Mouse (Mus musculus): Measurements from ENCODE around the gene Boc. TPM values are rescaled to one million over a fixed set of nuclear protein-coding genes. Genes with fewer than 3 reads are reported as not detected.

Boc gene
- total RNA-seq, 2 experiments from 2014 or later = 14.0 to 15.9 TPM

- DNase-seq = no peak
Measured at GRCm38 (mm10) chr16:44553861-44554260, 4.8 kb downstream of the Boc start.

GRCm38 (mm10) chr16:44552726-44553125, 6.0 kb downstream of the Boc start:
- DNase-seq = no peak

- DNase-seq = no peak
Measured at GRCm38 (mm10) chr16:44552036-44552435, 6.7 kb downstream of the Boc start.

GRCm38 (mm10) chr16:44551491-44551890, 7.2 kb downstream of the Boc start:
- DNase-seq = no peak

- DNase-seq = no peak
Measured at GRCm38 (mm10) chr16:44550843-44551242, 7.9 kb downstream of the Boc start.

GRCm38 (mm10) chr16:44549867-44550679, 8.6 kb downstream of the Boc start:
- no peak for DNase-seq

- DNase-seq = no peak
Measured at GRCm38 (mm10) chr16:44549381-44549780, 9.3 kb downstream of the Boc start.

- DNase-seq = no peak
Measured at GRCm38 (mm10) chr16:44547976-44548375, 10.7 kb downstream of the Boc start.

GRCm38 (mm10) chr16:44546831-44547230, 11.9 kb downstream of the Boc start:
- no peak for DNase-seq

- no peak for DNase-seq
Measured at GRCm38 (mm10) chr16:44545939-44546338, 12.8 kb downstream of the Boc start.

- no peak for DNase-seq
Measured at GRCm38 (mm10) chr16:44545153-44545552, 13.5 kb downstream of the Boc start.

- no peak for DNase-seq
Measured at GRCm38 (mm10) chr16:44543098-44543497, 15.6 kb downstream of the Boc start.

GRCm38 (mm10) chr16:44542029-44542690, 16.5 kb downstream of the Boc start:
- no peak for DNase-seq

- no peak for DNase-seq
Measured at GRCm38 (mm10) chr16:44539611-44540010, 19.1 kb downstream of the Boc start.

GRCm38 (mm10) chr16:44538401-44539395, 20.0 kb downstream of the Boc start:
- DNase-seq = no peak

GRCm38 (mm10) chr16:44534122-44534521, 24.6 kb downstream of the Boc start:
- DNase-seq = no peak

- no peak for DNase-seq
Measured at GRCm38 (mm10) chr16:44533522-44533921, 25.2 kb downstream of the Boc start.

GRCm38 (mm10) chr16:44532851-44533250, 25.8 kb downstream of the Boc start:
- DNase-seq = no peak

- DNase-seq = no peak
Measured at GRCm38 (mm10) chr16:44531239-44531797, 27.4 kb downstream of the Boc start.

- DNase-seq = no peak
Measured at GRCm38 (mm10) chr16:44530829-44531228, 27.9 kb downstream of the Boc start.

- no peak for DNase-seq
Measured at GRCm38 (mm10) chr16:44530191-44530590, 28.5 kb downstream of the Boc start.

- no peak for DNase-seq
Measured at GRCm38 (mm10) chr16:44529691-44530090, 29.0 kb downstream of the Boc start.
